Mouse (Mus musculus) thymus, adult 2 months (tissue): ENCODE results near the gene Gins1.

Experiments
- CTCF ChIP-seq: fragments of 200-500 bp; IDR thresholded peaks from 2 replicates; pipeline ENCODE4 v1.5.1; 2012; ENCODE audit warnings: mild to moderate bottlenecking, control low read depth, low read length, moderate library complexity, borderline replicate concordance; ENCODE audit not compliant: control insufficient read depth, poor library complexity, insufficient read depth; ENCODE audit errors: extremely low read depth
- POLR2A ChIP-seq: fragments of 200-500 bp; IDR thresholded peaks from 2 replicates; pipeline ENCODE4 v1.6.1; 2012; ENCODE audit warnings: mild to moderate bottlenecking, low read length, control low read depth, moderate library complexity; ENCODE audit not compliant: control insufficient read depth, poor library complexity, insufficient read depth; ENCODE audit errors: extremely low read depth

- TF ChIP-seq CTCF (no peak), POLR2A (no peak)
Measured at GRCm38 (mm10) chr2:150900341-150900740, 4.9 kb upstream of the Gins1 start.
